Mouse (Mus musculus): Measurements from ENCODE around the gene Matn4.
A peak's percentile ranks its signal among the peaks of the same experiment; 100 is the strongest.

Matn4 gene

GRCm38 (mm10) chr2:164407708-164408107, 2.7 kb upstream of the Matn4 start:
- DNase-seq: peak; percentile 70 to 74

GRCm38 (mm10) chr2:164405519-164405918, 559 bp upstream of the Matn4 start:
- no peak for DNase-seq

GRCm38 (mm10) chr2:164404082-164404990, 624 bp downstream of the Matn4 start:
- DNase-seq: no peak

GRCm38 (mm10) chr2:164403396-164404081, 1.4 kb downstream of the Matn4 start:
- DNase-seq: no peak

GRCm38 (mm10) chr2:164402906-164403305, 2.1 kb downstream of the Matn4 start, which contains the start of gene Rbpjl:
Rbpjl (plus strand) TSS chr2:164403141.
- peak; percentile 48 to 59 for DNase-seq

- DNase-seq: no peak
Measured at GRCm38 (mm10) chr2:164396911-164397310, 8.0 kb downstream of the Matn4 start.

- no peak for DNase-seq
Measured at GRCm38 (mm10) chr2:164396076-164396475, 8.9 kb downstream of the Matn4 start.

- no peak for DNase-seq
Measured at GRCm38 (mm10) chr2:164393126-164393525, 11.8 kb downstream of the Matn4 start.

- DNase-seq: peak; percentile 89 to 90
Measured at GRCm38 (mm10) chr2:164389499-164389898, 15.5 kb downstream of the Matn4 start.

- peak in 1 of 2 experiments; percentile 14 for DNase-seq
Measured at GRCm38 (mm10) chr2:164389020-164389419, 15.9 kb downstream of the Matn4 start, which contains the start of gene Slpi. Slpi (minus strand) TSS chr2:164389095.

GRCm38 (mm10) chr2:164386953-164387352, 18.0 kb downstream of the Matn4 start:
- DNase-seq: peak; percentile 33 to 37

- DNase-seq: peak in 1 of 2 experiments; percentile 9
Measured at GRCm38 (mm10) chr2:164385927-164386763, 18.8 kb downstream of the Matn4 start.

GRCm38 (mm10) chr2:164383656-164384399, 21.1 kb downstream of the Matn4 start:
- no peak for DNase-seq

GRCm38 (mm10) chr2:164382971-164383370, 22.0 kb downstream of the Matn4 start:
- no peak for DNase-seq

- no peak for DNase-seq
Measured at GRCm38 (mm10) chr2:164381726-164382125, 23.2 kb downstream of the Matn4 start.

GRCm38 (mm10) chr2:164377478-164378426, 27.2 kb downstream of the Matn4 start:
- no peak for DNase-seq

GRCm38 (mm10) chr2:164373187-164373586, 31.8 kb downstream of the Matn4 start:
- no peak for DNase-seq

- DNase-seq: no peak
Measured at GRCm38 (mm10) chr2:164372408-164373053, 32.4 kb downstream of the Matn4 start.

- no peak for DNase-seq
Measured at GRCm38 (mm10) chr2:164371371-164371770, 33.6 kb downstream of the Matn4 start.

GRCm38 (mm10) chr2:164368620-164369105, 36.3 kb downstream of the Matn4 start:
- no peak for DNase-seq

Measured in cerebellum, postnatal 36 days (tissue).